Mouse (Mus musculus) thymus, adult 2 months (tissue): Measurements from ENCODE around the gene Hoxb9.

ENCODE experiments used
- CTCF ChIP-seq: fragments of 200-500 bp; IDR thresholded peaks from 2 replicates; pipeline ENCODE4 v1.5.1; 2012; ENCODE audit warnings: mild to moderate bottlenecking, control low read depth, low read length, moderate library complexity, borderline replicate concordance; ENCODE audit not compliant: control insufficient read depth, poor library complexity, insufficient read depth; ENCODE audit errors: extremely low read depth
- POLR2A ChIP-seq: fragments of 200-500 bp; IDR thresholded peaks from 2 replicates; pipeline ENCODE4 v1.6.1; 2012; ENCODE audit warnings: mild to moderate bottlenecking, low read length, control low read depth, moderate library complexity; ENCODE audit not compliant: control insufficient read depth, poor library complexity, insufficient read depth; ENCODE audit errors: extremely low read depth

DNA sequence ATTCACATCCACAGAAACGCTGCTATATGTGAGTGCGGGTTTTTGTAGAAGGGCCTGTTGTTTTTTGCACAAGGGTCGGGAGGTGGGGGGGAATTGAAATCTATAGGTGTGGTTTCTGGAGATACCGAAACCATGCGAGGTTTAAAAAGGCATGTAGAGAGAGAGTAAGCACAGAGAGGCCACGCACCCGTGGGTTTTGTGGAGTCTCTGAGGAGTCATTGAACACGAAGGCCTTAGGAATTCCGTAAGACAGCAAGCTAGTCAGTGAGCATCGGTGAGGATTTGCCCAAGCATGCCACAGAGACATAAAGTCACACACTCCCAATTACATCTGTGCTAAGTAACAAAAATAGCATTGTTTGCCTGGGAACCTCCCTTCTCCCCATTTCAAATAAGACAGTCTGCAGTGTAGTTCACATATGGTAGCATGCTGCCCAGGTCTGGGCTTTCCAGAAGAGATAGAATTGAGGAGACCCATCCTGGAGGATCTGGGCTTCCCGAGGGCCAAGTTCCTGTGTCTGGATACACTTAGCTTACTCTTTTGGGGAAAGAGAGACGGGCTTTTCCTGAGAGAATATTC lies 18.6 kb upstream of the Hoxb9 start:
- TF ChIP-seq CTCF (no peak), POLR2A (no peak)
